Mouse (Mus musculus): ENCODE data around the gene Grin2c. TPM values are rescaled to one million over a fixed set of nuclear protein-coding genes. Genes with fewer than 3 reads are reported as not detected.

Grin2c gene
- total RNA-seq, 4 experiments from 2014 or later: 0.09 to 0.65 (median 0.23) TPM

DNA sequence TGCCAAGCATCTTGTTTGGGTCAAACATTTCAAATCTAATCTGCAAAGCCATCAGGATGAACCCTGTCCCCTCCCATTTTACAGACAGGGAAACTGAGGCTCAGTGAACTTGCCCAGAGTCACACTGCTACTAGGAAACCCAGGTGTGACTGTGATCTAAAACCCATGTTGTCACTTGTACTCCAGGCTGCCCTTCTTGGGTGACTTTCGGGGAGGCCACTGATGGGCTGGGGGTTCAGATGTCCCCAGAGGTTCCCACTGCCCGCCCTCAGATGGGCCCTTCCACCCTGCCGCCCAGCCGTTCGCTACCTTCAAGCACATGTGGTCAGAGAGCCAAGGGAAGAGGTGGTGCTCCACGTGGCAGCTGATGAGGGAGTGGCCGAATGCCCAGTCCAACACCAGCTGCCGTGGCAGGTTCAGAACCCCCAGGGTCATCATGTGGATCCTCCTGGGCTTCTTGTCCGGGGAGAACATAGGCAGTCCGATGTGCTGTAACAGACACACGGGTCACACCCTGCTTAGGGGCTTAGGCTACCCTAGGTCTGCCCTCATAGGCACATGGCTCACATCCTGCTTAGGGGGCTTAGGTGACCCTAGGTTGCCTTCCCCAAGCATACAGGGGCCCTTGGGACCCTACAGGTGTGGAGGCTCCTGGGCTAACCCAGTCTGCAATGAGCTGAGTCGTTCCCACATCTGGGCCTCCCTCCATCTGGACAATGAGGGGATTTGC lies 17.0 kb upstream of the Grin2c start:
- no peak for DNase-seq (ENCODE audit: low spot score)

DNA sequence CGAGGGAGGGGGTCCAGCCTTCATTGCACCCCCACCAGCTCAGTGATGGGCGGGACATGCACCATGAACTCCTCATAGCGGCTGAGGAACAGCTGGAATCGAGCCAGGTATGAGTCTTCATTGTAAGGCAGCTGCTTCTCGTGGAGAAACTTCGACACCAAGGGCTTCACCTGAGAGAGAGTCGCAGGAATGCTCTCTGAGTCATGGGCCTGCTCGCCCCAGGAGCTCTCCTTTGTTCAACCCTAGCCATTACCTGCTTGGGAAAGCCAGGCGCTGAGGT lies 16.4 kb upstream of the Grin2c start:
- DNase-seq (ENCODE audit: low spot score): no peak

DNA sequence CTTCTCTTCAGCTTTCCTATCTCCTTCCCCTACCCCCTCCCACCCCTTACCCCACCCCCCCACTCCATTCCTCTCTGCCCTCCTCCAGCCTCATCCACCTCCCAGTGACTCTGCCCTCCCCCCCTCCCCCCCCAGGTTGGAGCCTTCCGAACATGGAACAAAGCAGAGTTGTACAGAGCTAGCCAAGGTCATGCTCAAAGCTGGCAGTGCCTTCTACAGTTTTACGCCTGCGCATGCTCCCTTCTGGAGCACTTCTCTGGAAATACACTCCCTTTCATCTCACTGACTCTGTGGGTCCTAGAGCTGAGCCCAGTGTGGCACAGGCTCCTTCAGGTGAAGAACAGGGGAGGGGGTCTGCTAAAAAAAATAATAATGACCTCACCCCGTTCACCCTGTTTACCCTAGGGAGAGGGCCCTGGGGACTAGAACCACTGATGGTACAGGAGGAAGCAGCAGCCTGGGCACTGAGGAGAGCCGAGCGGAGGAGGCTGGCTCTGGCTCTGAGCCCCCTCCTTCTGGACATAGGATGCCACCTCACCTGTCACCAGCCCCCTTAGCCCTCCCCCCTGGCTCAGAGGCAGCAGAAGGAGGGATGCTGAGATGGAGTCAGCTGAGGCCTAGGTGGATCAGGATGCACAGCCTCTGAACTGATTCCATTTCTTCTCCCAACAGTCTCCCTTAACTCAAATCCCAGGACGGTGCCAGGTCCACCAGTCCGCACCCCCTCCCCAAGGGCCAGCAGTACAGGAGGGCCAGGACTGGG lies 15.9 kb upstream of the Grin2c start:
- no peak for DNase-seq (ENCODE audit: low spot score)

GRCm38 (mm10) chr11:115282295-115282694 lies 15.3 kb upstream of the Grin2c start:
- DNase-seq (ENCODE audit: low spot score): no peak

GRCm38 (mm10) chr11:115279726-115280125 lies 12.7 kb upstream of the Grin2c start:
- DNase-seq (ENCODE audit: low spot score): no peak

- no peak for DNase-seq (ENCODE audit: low spot score)
Measured at GRCm38 (mm10) chr11:115278176-115278575, 11.1 kb upstream of the Grin2c start.

DNA sequence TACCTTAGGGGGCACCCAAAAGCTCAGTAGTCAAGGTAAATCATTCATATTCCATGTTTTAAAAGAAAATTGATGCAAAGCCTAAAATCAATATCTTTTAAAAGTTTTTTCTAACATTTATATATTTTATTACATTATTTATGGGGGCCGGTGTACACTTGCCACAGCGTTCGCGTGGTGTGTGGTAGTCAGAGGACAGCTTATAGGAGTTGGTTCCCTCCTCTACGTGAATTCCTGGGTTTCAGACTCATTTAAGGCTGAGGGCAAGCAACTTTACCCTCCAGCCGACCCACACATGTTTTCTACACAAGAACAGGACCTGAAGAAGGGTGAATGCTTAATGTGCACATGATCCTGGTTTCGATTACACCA lies 10.5 kb upstream of the Grin2c start:
- no peak for DNase-seq (ENCODE audit: low spot score)

- peak; percentile 100 for DNase-seq (ENCODE audit: low spot score)
Measured at GRCm38 (mm10) chr11:115276780-115277603, 9.9 kb upstream of the Grin2c start, which contains the start of gene Fdxr. TSS of gene Fdxr (minus strand) at chr11:115277050.

- no peak for DNase-seq (ENCODE audit: low spot score)
Measured at GRCm38 (mm10) chr11:115275954-115276353, 8.9 kb upstream of the Grin2c start.

DNA sequence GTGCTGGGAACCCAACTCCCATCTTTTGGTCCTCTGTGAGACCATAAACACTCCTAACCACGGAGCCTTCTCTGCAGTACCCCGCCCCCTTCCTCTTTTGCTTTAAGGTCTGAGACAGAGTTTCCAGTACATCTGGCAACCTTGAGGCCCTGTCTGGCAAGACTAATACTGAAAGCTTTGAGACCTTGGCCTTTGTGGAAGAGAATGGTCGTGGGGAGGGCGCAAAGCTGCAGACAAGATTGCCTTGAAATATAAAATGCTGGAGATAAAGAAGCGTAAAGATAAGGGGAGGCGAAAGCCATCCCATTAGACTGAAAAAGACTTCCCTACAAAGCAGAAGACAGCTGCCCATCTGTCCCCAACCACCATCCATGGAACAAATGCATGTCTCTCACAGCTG lies 8.5 kb upstream of the Grin2c start:
- no peak for DNase-seq (ENCODE audit: low spot score)

- no peak for DNase-seq (ENCODE audit: low spot score)
Measured at GRCm38 (mm10) chr11:115274771-115275170, 7.7 kb upstream of the Grin2c start.

DNA sequence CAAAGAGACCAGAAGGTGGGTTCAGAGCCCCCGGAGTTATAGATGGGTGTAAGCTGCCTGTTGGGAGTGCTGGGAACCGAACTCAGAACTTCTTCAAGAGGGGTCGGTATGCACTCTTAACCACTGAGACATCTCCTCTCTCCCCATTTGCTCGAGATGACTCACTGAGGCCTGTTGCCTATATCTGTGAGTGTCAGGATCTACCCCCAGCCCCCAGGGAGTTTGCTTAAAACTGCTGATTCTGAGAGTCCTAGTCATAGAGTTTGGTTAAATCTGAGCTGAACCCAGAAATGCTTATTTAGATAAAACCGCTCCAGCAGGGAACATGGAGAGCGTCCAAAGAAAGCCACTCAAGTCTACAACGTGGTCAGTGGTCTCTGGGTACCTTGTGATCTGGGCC lies 7.1 kb upstream of the Grin2c start:
- DNase-seq (ENCODE audit: low spot score): no peak

DNA sequence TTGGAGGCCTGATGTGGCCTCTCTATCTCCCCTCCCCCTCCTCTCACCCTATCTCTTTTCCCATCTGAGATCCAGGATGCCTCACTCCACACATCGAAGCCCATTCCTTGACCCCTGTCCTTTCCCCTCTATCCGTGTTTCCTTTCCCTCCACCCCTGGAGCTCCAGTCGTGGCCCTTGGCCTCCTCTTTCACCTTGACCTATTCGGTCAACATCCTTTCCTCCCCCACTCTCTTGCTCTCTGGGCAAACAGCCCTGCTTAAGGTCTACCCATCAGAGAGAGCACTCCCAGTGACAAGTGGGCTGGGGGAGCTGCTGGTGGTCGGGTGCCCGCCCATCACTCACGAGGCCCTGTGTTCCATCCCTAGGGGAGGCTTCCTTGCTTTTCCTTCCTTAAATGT lies 6.7 kb upstream of the Grin2c start:
- no peak for DNase-seq (ENCODE audit: low spot score)

- no peak for DNase-seq (ENCODE audit: low spot score)
Measured at GRCm38 (mm10) chr11:115272894-115273498, 6.0 kb upstream of the Grin2c start.

GRCm38 (mm10) chr11:115271481-115271880 lies 4.4 kb upstream of the Grin2c start:
- no peak for DNase-seq (ENCODE audit: low spot score)

DNA sequence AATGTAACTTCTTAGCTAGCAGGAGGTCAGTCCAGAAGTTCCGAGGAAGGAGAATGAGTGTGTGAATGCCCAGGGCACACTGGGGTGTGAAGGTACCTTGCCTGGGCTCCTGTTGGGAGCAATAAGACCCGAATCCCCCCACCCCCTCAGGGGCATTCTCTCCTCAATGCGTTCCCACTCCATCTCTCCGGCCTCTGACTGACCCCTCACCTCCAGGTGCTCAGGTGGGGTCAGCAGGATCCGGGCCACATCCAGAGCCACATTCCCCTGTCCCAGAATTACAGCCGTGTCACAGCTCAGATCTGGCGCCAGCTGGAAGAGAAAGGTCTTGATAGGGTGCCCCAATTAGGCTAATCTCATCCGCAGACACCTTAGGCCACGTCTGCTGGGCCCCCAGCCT lies 4.0 kb upstream of the Grin2c start:
- DNase-seq (ENCODE audit: low spot score): no peak

- DNase-seq (ENCODE audit: low spot score): peak; percentile 72
Measured at GRCm38 (mm10) chr11:115270148-115270861, 3.3 kb upstream of the Grin2c start.

DNA sequence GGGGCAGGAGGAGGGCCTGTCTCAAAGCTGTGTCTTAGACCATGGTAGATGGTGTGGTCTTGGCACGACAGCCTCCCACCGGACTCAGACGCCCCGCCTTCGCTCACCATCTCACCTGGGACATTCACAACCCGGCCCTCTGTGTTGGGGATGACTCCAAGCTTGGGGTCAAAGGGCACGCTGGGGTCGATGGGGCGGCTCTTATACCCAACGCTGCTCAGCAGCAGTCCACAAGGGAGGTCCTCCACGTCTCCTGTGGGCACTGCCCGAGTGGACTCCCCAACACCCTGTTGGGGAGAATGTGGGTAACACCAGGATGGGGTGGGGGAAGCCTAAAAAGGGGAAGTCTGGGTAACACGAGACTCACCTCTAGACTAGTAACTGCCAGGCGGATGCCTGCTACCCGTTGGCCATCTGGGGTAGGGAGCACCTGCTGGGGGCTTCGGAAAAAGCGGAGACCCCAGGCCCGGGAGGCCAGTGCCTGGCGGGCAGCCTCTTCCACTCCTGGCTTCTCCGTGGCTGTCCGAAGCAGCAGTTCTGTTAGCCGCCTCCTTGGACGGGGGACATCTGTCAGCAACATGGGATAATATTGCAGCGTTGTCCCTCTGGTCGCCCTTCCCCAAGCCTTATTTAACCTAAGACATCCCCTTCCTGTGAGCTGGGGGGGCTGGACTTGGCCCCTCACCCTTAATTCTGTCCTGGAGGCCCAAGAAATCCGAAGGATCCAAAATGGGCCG lies 2.5 kb upstream of the Grin2c start:
- no peak for DNase-seq (ENCODE audit: low spot score)

GRCm38 (mm10) chr11:115267958-115268357 lies 915 bp upstream of the Grin2c start:
- DNase-seq (ENCODE audit: low spot score): no peak

DNA sequence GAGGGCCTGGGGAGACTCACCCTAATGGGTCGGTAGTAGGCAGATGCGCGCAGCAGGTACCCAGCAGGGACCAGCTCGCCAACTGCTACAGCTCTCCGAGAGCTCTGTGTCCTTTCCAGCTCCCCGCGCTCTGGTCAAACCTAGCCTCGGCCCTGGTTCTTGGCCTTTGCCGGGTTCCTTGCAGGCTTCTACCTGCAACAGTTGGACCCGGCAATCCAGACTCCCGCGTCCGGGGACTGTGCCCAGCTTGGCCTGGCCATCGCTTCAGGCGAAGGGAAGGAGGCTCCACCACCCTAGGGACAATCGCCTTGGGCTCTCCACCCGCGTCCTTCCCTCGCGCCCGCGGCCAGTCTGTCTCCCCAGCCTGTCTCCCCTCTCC lies 654 bp downstream of the Grin2c start:
- DNase-seq (ENCODE audit: low spot score): no peak

Data from heart, adult 8-10 months (tissue).